Mouse (Mus musculus): ENCODE measurements around the gene H2-T23.

GRCm38 (mm10) chr17:36020191-36021073 lies 12.2 kb downstream of the H2-T23 start, which contains the start of gene H2-T24:
- TF ChIP-seq USF2 (IDR thresholded peaks at IDR 0.05; ENCODE audit: borderline replicate concordance in 1 of 2, insufficient read depth in 1 of 2, low read depth in 1 of 2, low read length in 2 of 2) (no peak), BHLHE40 (IDR thresholded peaks at IDR 0.05; ENCODE audit: borderline replicate concordance, low read depth, low read length) (peak; percentile 46), MXI1 (IDR thresholded peaks at IDR 0.05; ENCODE audit: low read depth, low read length) (peak; percentile 89)

Data from MEL (cell line).